Mouse (Mus musculus) liver, postnatal 0 days (tissue): ENCODE results near the gene Mavs. TPM values are rescaled to one million over a fixed set of nuclear protein-coding genes. Genes with fewer than 3 reads are reported as not detected.
"Not testable (repeated sequence)": the region's sequence is repeated elsewhere in the genome, so short reads cannot be mapped to it uniquely, and the experiment has no call there.

Experiments used
- ATAC-seq: fragments of 200-750 bp; cut with Nextera tagmentation; 2 replicates; pipeline ENCODE4 v1.8.0; 2017; ENCODE audit warnings: mild to moderate bottlenecking, moderate library complexity
- DNase-seq: peaks from one replicate; pipeline ENCODE4 v3.0.0-alpha.2; 2016
- H3K27ac ChIP-seq: fragments of 300-500 bp; sonication (generic); 2 replicates; pipeline ENCODE4 v1.5.1; 2014; ENCODE audit warnings: antibody characterized with exemption, moderate library complexity, mild to moderate bottlenecking, low read depth
- H3K27me3 ChIP-seq: fragments of 300-500 bp; sonication (generic); 2 replicates; pipeline ENCODE4 v1.6.1; 2014; ENCODE audit warnings: low read length, control low read depth, mixed read lengths; ENCODE audit not compliant: insufficient read depth
- H3K36me3 ChIP-seq: fragments of 300-500 bp; sonication (generic); replicated peaks from 2 replicates; pipeline ENCODE4 v1.6.1; 2014; ENCODE audit warnings: mild to moderate bottlenecking, control low read depth, low read length, moderate library complexity, mixed read lengths; ENCODE audit not compliant: insufficient read depth
- H3K4me1 ChIP-seq: fragments of 300-500 bp; sonication (generic); 2 replicates; pipeline ENCODE4 v1.6.1; 2014; ENCODE audit warnings: antibody characterized with exemption, mild to moderate bottlenecking, control low read depth; ENCODE audit not compliant: insufficient read depth
- H3K4me2 ChIP-seq: fragments of 300-500 bp; sonication (generic); 2 replicates; pipeline ENCODE4 v1.6.1; 2014; ENCODE audit warnings: low read depth, mild to moderate bottlenecking, low read length, moderate library complexity, mixed read lengths
- H3K4me3 ChIP-seq: fragments of 300-500 bp; sonication (generic); 2 replicates; pipeline ENCODE4 v1.5.1; 2014; ENCODE audit warnings: low read depth, low read length
- H3K9ac ChIP-seq: fragments of 300-500 bp; sonication (generic); replicated peaks from 2 replicates; pipeline ENCODE4 v1.6.1; 2014; ENCODE audit warnings: mild to moderate bottlenecking, moderate library complexity
- H3K9me3 ChIP-seq: fragments of 300-500 bp; sonication (generic); 2 replicates; pipeline ENCODE4 v1.6.1; 2016; ENCODE audit warnings: mild to moderate bottlenecking, control low read depth, low read length, mixed read lengths
- CTCF ChIP-seq: sonication (generic); IDR thresholded peaks from 2 replicates; pipeline ENCODE4 v1.5.1; 2016; ENCODE audit warnings: antibody characterized with exemption, low read depth
- EP300 ChIP-seq: IDR thresholded peaks from 2 replicates; pipeline ENCODE4 v1.6.1; 2016; ENCODE audit warnings: antibody characterized with exemption, low read depth, mild to moderate bottlenecking
- WGBS: fragments of 180-500 bp; shearing (Covaris S2); extraction: QIAGEN DNeasy Blood & Tissue Kit; methylation state at CpG from one replicate; pipeline ENCODE4 v1.1.7; 2014; ENCODE audit not compliant: insufficient replicate concordance; 5-methylcytosine and 5-hydroxymethylcytosine counted together
- polyA plus RNA-seq: library from polyadenylated mRNA; unstranded; fragments of >200 nt; fragmentation: Nextera tagmentation; extraction: Ambion mirVana; gene quantifications from 2 replicates; pipeline ENCODE4 v1.2.1, GENCODE M21; 2015

Mavs gene
- polyA plus RNA-seq, 1 experiment from 2014 or later, result 21.2 TPM

DNA sequence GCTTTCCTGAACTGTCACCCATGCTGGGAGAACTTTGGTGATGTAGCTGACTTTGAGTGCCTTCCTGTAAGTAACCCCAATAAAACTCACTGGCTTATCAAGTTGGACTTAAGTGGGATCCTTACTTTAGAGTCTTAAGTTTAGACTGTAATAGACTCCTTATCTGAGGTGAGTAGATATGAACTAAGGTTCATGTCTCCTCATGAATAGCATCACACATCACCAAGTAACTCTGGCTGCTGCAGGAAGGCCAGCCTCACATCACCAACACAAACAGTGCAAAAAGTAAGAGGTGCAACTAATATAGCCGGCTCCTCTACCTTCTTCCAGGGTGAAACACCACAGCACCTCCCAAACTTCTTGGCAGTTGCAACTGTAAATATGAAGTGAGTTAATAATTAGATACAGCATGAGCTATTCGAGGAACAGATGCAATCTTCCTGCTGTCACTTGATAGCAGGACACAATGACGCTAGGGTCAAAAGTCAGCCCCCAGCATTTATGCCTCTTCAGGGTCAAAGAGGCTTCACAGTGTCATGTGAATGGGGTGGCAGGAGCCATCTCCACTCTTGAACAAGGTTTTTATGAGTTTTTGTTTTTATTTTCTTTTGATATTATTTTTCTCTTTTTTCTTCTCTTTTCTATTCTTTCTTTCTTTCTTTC, 11.9 kb upstream of the Mavs start:
- no peak overlapping the region for H3K4me3 ChIP-seq
- no peak overlapping the region for H3K9ac ChIP-seq
- ATAC-seq (peak; percentile 8; the same call in 1 of the 2 replicates), DNase-seq (peak; percentile 34)
- H3K9me3 ChIP-seq, result no peaks in the 10 kb centered on the region
- WGBS, result 39% methylated on average over 3 of the region's 3 CpGs
- H3K27ac ChIP-seq, result peak overlapping the region; percentile 80
- TF ChIP-seq EP300, result no peak
- TF ChIP-seq CTCF, result no peak
- peaks cover 26% of the 10 kb centered on the region for H3K4me1 ChIP-seq
- H3K4me2 ChIP-seq, result no peak overlapping the region
- H3K27me3 ChIP-seq, result no peaks in the 10 kb centered on the region
- no peaks in the 10 kb centered on the region for H3K36me3 ChIP-seq

DNA sequence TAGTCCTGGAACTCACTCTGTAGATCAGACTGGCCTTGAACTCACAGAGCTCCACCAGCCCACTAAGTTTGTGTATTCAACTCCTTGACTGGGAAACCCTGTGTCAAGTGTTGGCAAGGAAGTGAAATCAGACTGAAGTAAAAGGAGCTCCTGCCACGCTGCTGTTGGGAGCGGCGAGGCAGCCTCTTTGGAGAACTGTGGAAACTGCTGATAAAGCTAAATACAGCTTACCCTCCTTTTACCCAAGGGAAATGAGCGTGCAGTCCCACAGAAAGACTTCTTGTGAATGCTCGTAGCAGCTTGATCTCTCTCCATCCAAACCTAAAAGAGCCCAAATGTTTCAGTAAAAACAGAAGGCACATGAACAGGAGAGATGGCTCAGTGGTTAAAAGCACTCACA, 11.3 kb upstream of the Mavs start:
- H3K9ac ChIP-seq, result 0 out of 2 replicates have a peak overlapping the region, but pooled peaks have one; percentile 28
- WGBS, result 33% methylated on average over 5 of the region's 5 CpGs
- DNase-seq (peak; percentile 25), ATAC-seq (no peak)
- no peak for TF ChIP-seq CTCF
- H3K4me2 ChIP-seq, result peak overlapping the region; percentile 33
- no peaks in the 10 kb centered on the region for H3K36me3 ChIP-seq
- peak overlapping the region; percentile 80 for H3K27ac ChIP-seq
- no peaks in the 10 kb centered on the region for H3K9me3 ChIP-seq
- no peaks in the 10 kb centered on the region for H3K27me3 ChIP-seq
- no peak overlapping the region for H3K4me3 ChIP-seq
- peaks cover 23% of the 10 kb centered on the region for H3K4me1 ChIP-seq

- TF ChIP-seq CTCF (no peak), EP300 (peak; percentile 97)
- Histone ChIP-seq H3K27me3 (no peaks in the 10 kb centered on the region), H3K4me2 (peak overlapping the region; percentile 33; the same call in 1 of the 2 replicates), H3K27ac (peak overlapping the region; percentile 80), H3K36me3 (no peaks in the 10 kb centered on the region), H3K9me3 (no peaks in the 10 kb centered on the region), H3K4me1 (peaks cover 23% of the 10 kb centered on the region), H3K9ac (no peak overlapping the region), H3K4me3 (no peak overlapping the region)
- ATAC-seq (peak; percentile 98), DNase-seq (peak; percentile 64)
- 50% methylated on average over 1 of the region's 1 CpGs for WGBS
These were observed 10.3 kb upstream of the Mavs start for GRCm38 (mm10) chr2:131223569-131223968.

- H3K9ac ChIP-seq, result no peak overlapping the region
- no peaks in the 10 kb centered on the region for H3K27me3 ChIP-seq
- TF ChIP-seq EP300, result no peak
- no peak for TF ChIP-seq CTCF
- peaks cover 23% of the 10 kb centered on the region for H3K4me1 ChIP-seq
- no peak overlapping the region for H3K27ac ChIP-seq
- H3K36me3 ChIP-seq, result no peaks in the 10 kb centered on the region
- no peak for ATAC-seq
- no peaks in the 10 kb centered on the region for H3K9me3 ChIP-seq
- H3K4me3 ChIP-seq, result no peak overlapping the region
- 91% methylated on average over 6 of the region's 6 CpGs for WGBS
- DNase-seq, result no peak
- H3K4me2 ChIP-seq, result no peak overlapping the region
These were observed 8.7 kb upstream of the Mavs start for GRCm38 (mm10) chr2:131225178-131225577.

- not testable (repeated sequence) for H3K4me2 ChIP-seq, H3K27me3 ChIP-seq, ATAC-seq, H3K36me3 ChIP-seq, H3K9ac ChIP-seq, H3K9me3 ChIP-seq, H3K27ac ChIP-seq, H3K4me3 ChIP-seq, DNase-seq
- peaks cover 21% of the 10 kb centered on the region for H3K4me1 ChIP-seq
- 66% methylated on average over 2 of the region's 2 CpGs for WGBS
These were observed 7.2 kb upstream of the Mavs start for GRCm38 (mm10) chr2:131226669-131227068.

DNA sequence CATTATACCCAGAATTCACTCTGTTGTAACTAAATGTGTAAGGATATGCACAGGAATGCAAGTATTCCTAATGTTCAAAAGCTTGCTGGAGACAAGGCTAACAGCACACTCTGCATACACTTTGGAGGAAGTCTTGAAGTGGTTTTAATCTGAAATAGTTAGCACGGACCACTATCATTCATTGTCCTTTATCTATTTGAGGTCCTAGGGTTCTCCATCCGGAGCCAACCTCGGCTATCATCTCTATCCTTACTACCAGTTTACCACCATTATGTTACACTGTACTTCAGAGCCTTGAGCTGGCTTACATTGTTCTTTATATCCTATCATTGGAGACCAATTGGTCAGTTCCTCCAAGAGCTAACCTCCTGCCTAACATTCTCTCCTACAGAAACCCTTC, 6.6 kb upstream of the Mavs start:
- TF ChIP-seq EP300, result no peak
- DNase-seq (no peak), ATAC-seq (no peak)
- Histone ChIP-seq H3K27ac (no peak overlapping the region), H3K4me1 (peaks cover 17% of the 10 kb centered on the region), H3K27me3 (no peaks in the 10 kb centered on the region), H3K9ac (no peak overlapping the region), H3K36me3 (no peaks in the 10 kb centered on the region), H3K4me3 (no peak overlapping the region), H3K4me2 (no peak overlapping the region), H3K9me3 (no peaks in the 10 kb centered on the region)
- 71% methylated on average over 3 of the region's 3 CpGs for WGBS
